Mouse (Mus musculus) liver, embryonic 14.5 days (tissue): ENCODE results near the gene Slc1a2. TPM values are rescaled to one million over a fixed set of nuclear protein-coding genes. Genes with fewer than 3 reads are reported as not detected.

ENCODE experiments used
- ATAC-seq: fragments of 200-750 bp; cut with Nextera tagmentation; 2 replicates; pipeline ENCODE4 v1.8.0; 2017; ENCODE audit warnings: moderate number of reproducible peaks, mild to moderate bottlenecking, moderate library complexity; ENCODE audit not compliant: insufficient read depth
- DNase-seq, 3 experiments: peaks; one replicate each; pipeline ENCODE4 v3.0.0-alpha.2; 2012 to 2013; ENCODE audit warnings: low read depth in 3 of 3, low spot score in 3 of 3
- H3K27ac ChIP-seq: fragments of 300-500 bp; sonication (generic); 2 replicates; pipeline ENCODE4 v1.5.1; 2014; ENCODE audit warnings: moderate library complexity, mild to moderate bottlenecking, control low read depth, inconsistent platforms
- H3K27me3 ChIP-seq: fragments of 300-500 bp; sonication (generic); 2 replicates; pipeline ENCODE4 v1.6.1; 2014; ENCODE audit warnings: mild to moderate bottlenecking, low read length, moderate library complexity; ENCODE audit not compliant: control insufficient read depth, insufficient read depth
- H3K36me3 ChIP-seq: fragments of 300-500 bp; sonication (generic); replicated peaks from 2 replicates; pipeline ENCODE4 v1.6.1; 2014; ENCODE audit warnings: low read depth; ENCODE audit not compliant: control insufficient read depth, insufficient read depth
- H3K4me1 ChIP-seq, 2 experiments: fragments of 200-500 bp in 1 of 2; fragments of 300-500 bp in 1 of 2; sonication (generic) in 1 of 2; replicated peaks; 2 replicates each; pipeline ENCODE4 v1.6.1; 2012 to 2014; ENCODE audit warnings: antibody characterized with exemption in 1 of 2, inconsistent platforms in 1 of 2, low read length in 1 of 2; ENCODE audit not compliant: control insufficient read depth in 2 of 2, insufficient read depth in 2 of 2
- H3K4me2 ChIP-seq: fragments of 300-500 bp; sonication (generic); 2 replicates; pipeline ENCODE4 v1.6.1; 2014; ENCODE audit warnings: low read depth, mild to moderate bottlenecking, control low read depth, moderate library complexity
- H3K4me3 ChIP-seq, 2 experiments: fragments of 200-500 bp in 1 of 2; fragments of 300-500 bp in 1 of 2; sonication (generic) in 1 of 2; 2 replicates each; pipeline ENCODE4 v1.5.1; 2012 to 2014; ENCODE audit warnings: low read depth in 2 of 2, low read length in 2 of 2, mild to moderate bottlenecking in 2 of 2, control low read depth in 1 of 2, inconsistent platforms in 1 of 2, moderate library complexity in 1 of 2; ENCODE audit not compliant: insufficient read depth in 1 of 2
- H3K9ac ChIP-seq: fragments of 300-500 bp; sonication (generic); replicated peaks from 2 replicates; pipeline ENCODE4 v1.6.1; 2014; ENCODE audit warnings: mild to moderate bottlenecking, control low read depth, moderate library complexity
- H3K9me3 ChIP-seq: fragments of 300-500 bp; sonication (generic); 2 replicates; pipeline ENCODE4 v1.6.1; 2016; ENCODE audit warnings: low read length, mixed read lengths; ENCODE audit not compliant: control insufficient read depth
- CTCF ChIP-seq: IDR thresholded peaks from 2 replicates; pipeline ENCODE4 v1.5.1; 2016; ENCODE audit warnings: antibody characterized with exemption, low read depth, control low read depth
- EP300 ChIP-seq: IDR thresholded peaks from 2 replicates; pipeline ENCODE4 v1.6.1; 2016; ENCODE audit warnings: antibody characterized with exemption, low read depth
- WGBS: fragments of 180-500 bp; shearing (Covaris S2); extraction: QIAGEN DNeasy Blood & Tissue Kit; methylation state at CpG from one replicate; pipeline ENCODE4 v1.1.7; 2014; ENCODE audit not compliant: insufficient replicate concordance; 5-methylcytosine and 5-hydroxymethylcytosine counted together
- polyA plus RNA-seq, 2 experiments: library from polyadenylated mRNA; depleted of rRNA in 1 of 2; stranded (reverse) in 1 of 2; unstranded in 1 of 2; fragments of >200 nt; fragmentation: Nextera tagmentation in 1 of 2; extraction: Ambion mirVana in 1 of 2; gene quantifications; 2 replicates each; pipeline versions ENCODE4 v1.2.1 to v1.2.3; 2012 to 2014

Gene Slc1a2
- polyA plus RNA-seq, 2 experiments: 0.29 to 1.0 TPM

- no peaks in the 10 kb centered on the region for H3K27me3 ChIP-seq
- no peaks in the 10 kb centered on the region for H3K9me3 ChIP-seq
- peaks cover 0 to 7% of the 10 kb centered on the region in 2 experiments; a peak in 2 of 4 replicates for H3K4me1 ChIP-seq
- ATAC-seq (no peak), DNase-seq (no peak)
- H3K9ac ChIP-seq: no peak overlapping the region
- no peak overlapping the region for H3K27ac ChIP-seq
- H3K4me3 ChIP-seq: no peak overlapping the region
- H3K36me3 ChIP-seq: no peaks in the 10 kb centered on the region
- no peak for TF ChIP-seq CTCF
- 34% methylated on average over 2 of the region's 2 CpGs for WGBS
- H3K4me2 ChIP-seq: no peak overlapping the region
Observed at GRCm38 (mm10) chr2:102714320-102714719, 55.9 kb downstream of the Slc1a2 start.

GRCm38 (mm10) chr2:102715754-102716153 lies 57.3 kb downstream of the Slc1a2 start:
- 36% methylated on average over 1 of the region's 1 CpGs for WGBS
- peak in 2 of 3 experiments; percentile 9 to 17 for DNase-seq

GRCm38 (mm10) chr2:102721859-102722258 lies 63.4 kb downstream of the Slc1a2 start:
- 45% methylated on average over 2 of the region's 2 CpGs for WGBS
- no peak overlapping the region for H3K4me3 ChIP-seq
- DNase-seq: no peak
- no peaks in the 10 kb centered on the region for H3K9me3 ChIP-seq
- no peak for TF ChIP-seq EP300
- TF ChIP-seq CTCF: no peak
- no peak overlapping the region for H3K9ac ChIP-seq
- no peak overlapping the region for H3K27ac ChIP-seq
- no peaks in the 10 kb centered on the region for H3K27me3 ChIP-seq
- ATAC-seq: no peak
- H3K36me3 ChIP-seq: no peaks in the 10 kb centered on the region
- H3K4me2 ChIP-seq: no peak overlapping the region
- peaks cover 0 to 12% of the 10 kb centered on the region in 2 experiments; a peak in 2 of 4 replicates for H3K4me1 ChIP-seq

More at GRCm38 (mm10) chr2:102715754-102716153, 57.3 kb downstream of the Slc1a2 start:
- no peak overlapping the region for H3K4me3 ChIP-seq
- no peaks in the 10 kb centered on the region for H3K27me3 ChIP-seq
- no peak overlapping the region for H3K27ac ChIP-seq
- H3K4me1 ChIP-seq: peaks cover 0 to 7% of the 10 kb centered on the region in 2 experiments; a peak in 2 of 4 replicates
- H3K9me3 ChIP-seq: no peaks in the 10 kb centered on the region
- no peak overlapping the region for H3K4me2 ChIP-seq
- TF ChIP-seq CTCF: no peak
- TF ChIP-seq EP300: no peak
- no peaks in the 10 kb centered on the region for H3K36me3 ChIP-seq
- no peak overlapping the region for H3K9ac ChIP-seq
- ATAC-seq: no peak

GRCm38 (mm10) chr2:102725054-102725453 lies 66.6 kb downstream of the Slc1a2 start:
- Histone ChIP-seq H3K27ac (no peak overlapping the region), H3K9ac (no peak overlapping the region), H3K4me2 (no peak overlapping the region), H3K4me1 (peaks cover 0 to 7% of the 10 kb centered on the region in 2 experiments; a peak in 2 of 4 replicates), H3K9me3 (no peaks in the 10 kb centered on the region), H3K4me3 (no peak overlapping the region), H3K36me3 (no peaks in the 10 kb centered on the region), H3K27me3 (no peaks in the 10 kb centered on the region)
- TF ChIP-seq CTCF: no peak
- TF ChIP-seq EP300: no peak
- 58% methylated on average over 3 of the region's 3 CpGs for WGBS
- ATAC-seq (no peak), DNase-seq (no peak)

GRCm38 (mm10) chr2:102730386-102730785 lies 71.9 kb downstream of the Slc1a2 start:
- DNase-seq (no peak), ATAC-seq (no peak)
- Histone ChIP-seq H3K9me3 (no peaks in the 10 kb centered on the region), H3K4me2 (no peak overlapping the region), H3K9ac (no peak overlapping the region), H3K27me3 (no peaks in the 10 kb centered on the region), H3K36me3 (no peaks in the 10 kb centered on the region), H3K27ac (no peak overlapping the region), H3K4me3 (no peak overlapping the region), H3K4me1 (peaks cover 0 to 6% of the 10 kb centered on the region in 2 experiments; a peak in 2 of 4 replicates)
- WGBS: 63% methylated on average over 5 of the region's 5 CpGs
- TF ChIP-seq EP300 (no peak), CTCF (no peak)
